Mouse (Mus musculus): ENCODE results near the gene Zfp618. TPM values are rescaled to one million over a fixed set of nuclear protein-coding genes. Genes with fewer than 3 reads are reported as not detected.

Gene Zfp618
- polyA plus RNA-seq, 1 experiment, result 1.5 TPM

DNA sequence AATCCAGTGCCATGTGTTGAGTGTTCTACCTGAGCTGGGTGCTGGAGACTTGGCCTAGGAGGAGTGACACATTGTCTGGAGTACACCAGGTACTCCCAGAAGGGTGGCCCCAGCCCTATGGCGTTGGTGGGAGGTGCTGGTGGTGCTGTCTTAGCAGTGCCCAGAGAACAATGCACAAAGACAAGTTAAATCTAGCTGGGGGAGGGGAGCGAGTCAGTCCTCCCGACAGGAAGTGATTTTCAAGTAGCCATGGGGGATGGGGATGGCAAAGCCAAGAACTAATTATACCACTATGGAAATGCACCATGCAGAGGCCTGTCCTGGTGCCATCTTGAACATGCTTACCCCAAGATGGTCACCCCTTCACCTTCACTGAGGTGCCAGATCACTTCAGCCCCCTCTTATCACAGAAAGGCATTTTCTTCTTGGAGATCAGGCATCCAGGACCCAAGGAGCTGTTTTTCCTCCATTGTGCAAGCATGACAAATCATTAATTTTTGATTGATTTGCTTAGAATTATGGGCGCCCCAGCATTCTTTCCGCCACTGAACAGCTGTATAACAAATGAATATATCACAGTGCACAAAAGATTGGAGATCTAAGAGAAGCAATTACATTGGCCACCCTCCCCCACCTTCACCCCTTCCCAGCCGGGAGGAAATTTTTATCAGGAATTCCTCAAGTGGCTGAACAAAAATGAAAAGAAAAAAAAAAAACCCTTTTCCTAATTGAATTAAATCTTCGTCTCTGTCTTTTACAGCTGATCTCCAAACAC lies 91.5 kb downstream of the Zfp618 start:
- no peak for DNase-seq
- WGBS, result 45% methylated on average over 7 of the region's 7 CpGs
- TF ChIP-seq POLR2A (IDR thresholded peaks at IDR 0.05; ENCODE audit: borderline replicate concordance, extremely low read depth, low read depth, low read length) (no peak), CTCF (IDR thresholded peaks at IDR 0.05; ENCODE audit: insufficient read depth, low read length) (no peak)
- H3K4me3 ChIP-seq (replicated peaks; ENCODE audit: extremely low read depth, low read depth, low read length), result no peak overlapping the region
- H3K4me1 ChIP-seq (ENCODE audit: control insufficient read depth, insufficient read depth, low read length), result peaks cover 3% of the 10 kb centered on the region

DNA sequence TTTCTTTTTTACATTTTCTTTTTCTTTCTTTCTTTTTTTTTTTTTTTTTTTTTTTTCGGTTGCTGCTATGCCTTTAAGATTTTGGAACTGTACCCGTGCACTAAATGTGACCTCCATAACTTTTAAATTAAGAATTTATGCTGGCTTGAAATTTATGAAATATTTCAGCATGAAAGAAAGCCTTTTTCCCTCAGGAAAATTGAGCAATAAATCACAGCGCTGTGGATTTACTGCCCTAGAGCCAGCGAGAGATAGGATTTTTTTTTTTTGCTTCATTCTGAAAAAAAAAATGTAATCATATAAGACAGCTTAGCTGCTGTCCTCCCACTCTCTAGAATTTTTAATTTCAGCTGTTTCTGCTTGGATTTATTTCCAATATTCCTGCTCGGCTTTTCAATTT lies 92.2 kb downstream of the Zfp618 start:
- no peak overlapping the region for H3K4me3 ChIP-seq (replicated peaks; ENCODE audit: extremely low read depth, low read depth, low read length)
- WGBS, result 73% methylated on average over 5 of the region's 5 CpGs
- no peak for DNase-seq
- TF ChIP-seq POLR2A (IDR thresholded peaks at IDR 0.05; ENCODE audit: borderline replicate concordance, extremely low read depth, low read depth, low read length), result no peak
- no peak for TF ChIP-seq CTCF (IDR thresholded peaks at IDR 0.05; ENCODE audit: insufficient read depth, low read length)
- H3K4me1 ChIP-seq (ENCODE audit: control insufficient read depth, insufficient read depth, low read length), result no peaks in the 10 kb centered on the region

DNA sequence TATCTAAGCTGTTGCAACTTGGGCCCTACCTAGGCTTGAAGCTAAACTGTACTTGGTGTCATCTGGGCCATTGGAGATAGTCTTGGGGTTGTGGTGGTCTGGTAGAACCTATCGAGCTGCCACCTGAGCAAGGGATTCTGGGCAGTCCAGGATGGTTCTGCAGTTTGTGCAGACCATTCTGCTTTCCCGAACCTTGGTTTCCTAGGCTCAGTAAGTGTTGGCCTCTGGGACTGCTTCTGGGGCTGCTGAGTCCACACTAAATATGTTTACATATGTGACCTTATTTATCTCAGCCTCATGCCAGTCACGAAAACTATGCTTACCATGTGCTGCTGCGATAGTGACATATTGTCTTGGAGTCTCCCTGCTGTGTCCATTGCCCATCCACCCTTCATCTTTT lies 93.3 kb downstream of the Zfp618 start:
- TF ChIP-seq CTCF (IDR thresholded peaks at IDR 0.05; ENCODE audit: insufficient read depth, low read length), result no peak
- TF ChIP-seq POLR2A (IDR thresholded peaks at IDR 0.05; ENCODE audit: borderline replicate concordance, extremely low read depth, low read depth, low read length), result no peak
- 96% methylated on average over 4 of the region's 4 CpGs for WGBS
- no peak for DNase-seq

DNA sequence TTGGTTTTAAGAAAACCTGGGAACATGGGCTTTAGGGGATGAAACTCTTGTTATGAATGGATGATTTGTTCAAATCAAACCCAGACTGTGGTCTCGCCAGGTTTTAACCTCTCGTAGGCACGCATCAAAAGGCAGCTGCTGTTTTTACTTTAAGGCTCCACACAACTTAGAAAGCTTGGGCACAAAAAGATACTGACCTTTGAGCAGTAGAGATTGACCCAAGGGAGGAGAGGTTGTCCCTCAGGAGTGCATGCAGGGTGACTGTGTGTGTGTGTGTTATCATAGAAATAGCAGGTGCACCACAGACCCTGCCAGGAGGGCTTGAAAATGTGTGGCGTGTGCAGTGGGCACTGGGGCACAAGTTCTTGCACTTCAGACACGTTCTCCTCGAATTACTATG lies 95.0 kb downstream of the Zfp618 start:
- H3K4me3 ChIP-seq (replicated peaks; ENCODE audit: extremely low read depth, low read depth, low read length), result no peak overlapping the region
- DNase-seq, result no peak
- H3K4me1 ChIP-seq (ENCODE audit: control insufficient read depth, insufficient read depth, low read length), result no peaks in the 10 kb centered on the region
- WGBS, result 86% methylated on average over 6 of the region's 6 CpGs
- no peak for TF ChIP-seq POLR2A (IDR thresholded peaks at IDR 0.05; ENCODE audit: borderline replicate concordance, extremely low read depth, low read depth, low read length)
- no peak for TF ChIP-seq CTCF (IDR thresholded peaks at IDR 0.05; ENCODE audit: insufficient read depth, low read length)

More for the DNA sequence above, 93.3 kb downstream of the Zfp618 start:
- Histone ChIP-seq H3K4me3 (replicated peaks; ENCODE audit: extremely low read depth, low read depth, low read length) (no peak overlapping the region), H3K4me1 (ENCODE audit: control insufficient read depth, insufficient read depth, low read length) (no peaks in the 10 kb centered on the region)

DNA sequence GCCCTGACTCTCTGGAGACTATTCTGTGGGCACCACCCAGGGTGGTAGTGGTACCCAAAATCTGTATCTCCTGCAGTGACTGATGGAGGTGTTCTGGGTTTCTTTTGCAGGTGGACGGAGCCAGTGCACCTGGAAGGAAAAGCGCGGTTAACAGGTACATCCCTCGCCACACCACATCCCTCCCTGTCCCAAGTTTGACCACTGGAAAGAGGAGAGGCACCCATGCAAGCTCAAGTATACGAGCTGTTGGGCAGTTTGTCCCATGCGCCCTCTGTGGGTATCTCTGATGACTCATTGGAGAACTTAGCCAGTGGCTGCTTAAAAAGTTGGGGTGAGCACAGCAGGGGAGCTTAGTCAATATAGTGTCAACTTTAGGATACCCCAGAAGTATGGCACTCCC lies 96.0 kb downstream of the Zfp618 start:
- DNase-seq, result no peak
- H3K4me3 ChIP-seq (replicated peaks; ENCODE audit: extremely low read depth, low read depth, low read length), result no peak overlapping the region
- no peak for TF ChIP-seq CTCF (IDR thresholded peaks at IDR 0.05; ENCODE audit: insufficient read depth, low read length)
- no peak for TF ChIP-seq POLR2A (IDR thresholded peaks at IDR 0.05; ENCODE audit: borderline replicate concordance, extremely low read depth, low read depth, low read length)
- H3K4me1 ChIP-seq (ENCODE audit: control insufficient read depth, insufficient read depth, low read length), result no peaks in the 10 kb centered on the region
- WGBS, result 94% methylated on average over 6 of the region's 6 CpGs

DNA sequence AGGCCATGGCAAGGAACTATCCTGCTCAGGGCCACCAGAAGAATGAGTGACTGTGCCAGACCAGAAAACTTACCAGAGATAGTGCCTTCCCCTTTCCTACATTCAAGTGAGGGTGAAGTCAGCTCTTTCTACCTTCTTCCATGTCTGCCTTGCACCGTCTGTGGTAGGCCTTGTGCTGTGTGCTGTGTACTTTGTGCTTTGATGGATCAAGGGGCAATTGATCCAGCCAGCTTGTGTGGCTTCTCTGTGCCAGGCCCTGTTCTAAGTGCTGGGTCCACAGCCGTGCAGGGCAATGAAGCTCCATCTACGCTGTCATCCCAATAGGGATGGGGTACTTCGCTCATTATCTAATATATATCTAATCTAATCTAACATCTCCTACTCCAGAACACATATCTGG lies 98.0 kb downstream of the Zfp618 start:
- no peak for DNase-seq
- WGBS, result 96% methylated on average over 4 of the region's 4 CpGs
- Histone ChIP-seq H3K4me1 (ENCODE audit: control insufficient read depth, insufficient read depth, low read length) (no peaks in the 10 kb centered on the region), H3K4me3 (replicated peaks; ENCODE audit: extremely low read depth, low read depth, low read length) (no peak overlapping the region)
- TF ChIP-seq POLR2A (IDR thresholded peaks at IDR 0.05; ENCODE audit: borderline replicate concordance, extremely low read depth, low read depth, low read length) (no peak), CTCF (IDR thresholded peaks at IDR 0.05; ENCODE audit: insufficient read depth, low read length) (no peak)

DNA sequence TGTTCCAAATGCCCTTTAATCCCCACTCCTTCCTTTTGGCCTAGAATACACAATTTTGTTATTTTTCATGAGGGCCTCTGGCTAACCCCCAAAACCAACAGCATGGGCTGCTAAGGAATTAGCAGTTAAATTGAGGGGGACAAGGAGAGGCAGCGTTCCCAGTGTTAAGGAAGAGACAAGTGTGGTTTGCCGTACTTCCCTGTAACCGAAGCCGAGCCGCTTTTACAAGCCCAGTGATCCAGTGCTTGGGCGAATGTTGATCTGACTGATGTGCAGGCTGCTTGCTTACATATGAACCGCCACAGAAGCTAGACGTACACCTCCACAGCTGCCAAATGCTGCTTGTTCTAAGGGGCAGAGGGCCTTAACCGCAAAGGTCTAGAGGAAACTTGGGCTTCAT lies 99.5 kb downstream of the Zfp618 start:
- 88% methylated on average over 9 of the region's 9 CpGs for WGBS
- Histone ChIP-seq H3K4me3 (replicated peaks; ENCODE audit: extremely low read depth, low read depth, low read length) (no peak overlapping the region), H3K4me1 (ENCODE audit: control insufficient read depth, insufficient read depth, low read length) (no peaks in the 10 kb centered on the region)
- no peak for DNase-seq
- TF ChIP-seq POLR2A (IDR thresholded peaks at IDR 0.05; ENCODE audit: borderline replicate concordance, extremely low read depth, low read depth, low read length) (no peak), CTCF (IDR thresholded peaks at IDR 0.05; ENCODE audit: insufficient read depth, low read length) (no peak)

DNA sequence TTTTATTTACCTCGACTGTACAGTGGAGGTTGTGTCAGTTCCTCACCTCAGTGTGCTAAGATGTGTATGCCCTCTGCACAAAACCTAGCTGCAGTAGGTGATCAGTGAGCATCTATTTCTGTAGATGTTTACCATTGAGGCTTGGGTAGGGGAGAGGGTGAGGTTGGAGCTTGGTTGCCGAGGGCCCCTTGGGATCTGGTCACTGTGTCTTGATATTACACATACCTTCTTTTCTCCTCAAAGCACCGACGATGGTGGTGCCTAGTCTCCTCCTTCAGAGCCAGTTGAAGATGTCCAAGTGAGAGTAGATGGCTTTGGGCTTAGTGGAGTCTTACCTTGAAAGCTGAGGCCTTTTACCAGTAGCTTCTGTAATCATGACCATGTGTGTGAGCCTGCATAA lies 101.4 kb downstream of the Zfp618 start:
- 88% methylated on average over 4 of the region's 4 CpGs for WGBS
- H3K4me1 ChIP-seq (ENCODE audit: control insufficient read depth, insufficient read depth, low read length), result no peaks in the 10 kb centered on the region
- DNase-seq, result no peak
- no peak overlapping the region for H3K4me3 ChIP-seq (replicated peaks; ENCODE audit: extremely low read depth, low read depth, low read length)
- no peak for TF ChIP-seq POLR2A (IDR thresholded peaks at IDR 0.05; ENCODE audit: borderline replicate concordance, extremely low read depth, low read depth, low read length)
- no peak for TF ChIP-seq CTCF (IDR thresholded peaks at IDR 0.05; ENCODE audit: insufficient read depth, low read length)

DNA sequence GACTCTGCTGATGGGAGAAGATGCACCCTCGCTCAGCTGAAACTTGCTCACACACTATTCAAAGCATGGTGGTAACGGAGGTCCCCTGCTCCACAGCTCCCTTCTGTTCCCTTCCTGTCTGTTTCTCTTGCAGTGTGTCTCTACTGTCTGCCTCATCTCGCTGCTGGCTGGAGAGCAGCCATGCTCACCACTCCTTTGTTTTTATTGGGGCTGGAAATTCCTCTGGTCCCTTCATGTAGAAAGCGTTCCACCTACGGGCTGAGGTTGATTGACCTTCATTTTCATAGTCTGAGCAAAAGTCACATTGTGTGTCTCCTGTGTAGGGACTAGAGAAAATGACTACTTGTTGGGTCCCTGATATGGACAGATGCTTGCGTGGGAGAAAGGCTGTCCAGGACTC lies 102.4 kb downstream of the Zfp618 start:
- Histone ChIP-seq H3K4me1 (ENCODE audit: control insufficient read depth, insufficient read depth, low read length) (peaks cover 8% of the 10 kb centered on the region; the same call in 1 of the 2 replicates), H3K4me3 (replicated peaks; ENCODE audit: extremely low read depth, low read depth, low read length) (no peak overlapping the region)
- TF ChIP-seq CTCF (IDR thresholded peaks at IDR 0.05; ENCODE audit: insufficient read depth, low read length) (no peak), POLR2A (IDR thresholded peaks at IDR 0.05; ENCODE audit: borderline replicate concordance, extremely low read depth, low read depth, low read length) (no peak)
- WGBS, result 80% methylated on average over 6 of the region's 6 CpGs
- no peak for DNase-seq

DNA sequence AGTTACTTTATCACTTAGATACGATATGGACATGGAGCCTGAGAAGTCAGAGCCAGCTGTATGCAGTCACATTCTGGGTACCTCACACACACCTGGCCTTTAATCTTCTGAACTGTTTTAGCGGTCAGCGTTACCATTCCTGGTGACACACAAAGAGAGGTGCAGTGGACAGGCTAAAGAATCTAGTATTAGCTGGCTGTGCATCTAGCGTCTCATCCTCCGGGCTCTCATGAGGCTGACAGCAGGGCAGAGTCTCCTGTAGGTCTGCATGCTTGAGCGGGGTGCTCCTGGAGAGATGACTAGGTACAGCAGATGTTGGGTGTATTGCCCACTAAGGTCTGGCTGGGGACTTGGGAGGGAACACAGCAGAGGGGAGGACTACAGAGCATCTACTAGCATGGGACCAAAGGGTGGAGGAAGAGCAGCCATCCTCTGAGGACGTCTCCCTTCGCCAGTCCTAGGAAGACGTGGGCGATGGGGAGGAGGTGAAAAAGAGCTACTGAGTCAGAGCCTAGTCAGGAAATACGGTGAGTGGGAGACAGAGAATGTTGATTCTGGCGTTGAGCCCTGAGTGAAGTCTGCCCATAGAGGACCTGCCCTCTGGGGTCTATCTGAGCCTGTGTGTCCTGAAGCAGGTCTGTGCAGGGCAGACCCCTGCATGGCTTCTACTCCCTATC lies 103.3 kb downstream of the Zfp618 start:
- WGBS, result 87% methylated on average over 12 of the region's 12 CpGs
- Histone ChIP-seq H3K4me1 (ENCODE audit: control insufficient read depth, insufficient read depth, low read length) (peaks cover 10% of the 10 kb centered on the region; the same call in 1 of the 2 replicates), H3K4me3 (replicated peaks; ENCODE audit: extremely low read depth, low read depth, low read length) (no peak overlapping the region)
- no peak for DNase-seq
- no peak for TF ChIP-seq CTCF (IDR thresholded peaks at IDR 0.05; ENCODE audit: insufficient read depth, low read length)
- no peak for TF ChIP-seq POLR2A (IDR thresholded peaks at IDR 0.05; ENCODE audit: borderline replicate concordance, extremely low read depth, low read depth, low read length)
